Mouse (Mus musculus): ENCODE measurements at regions not wholly inside any gene's neighbourhood (a gene's known extent, or its start where the extent isn't known, plus 50 kb on each side); places are given as distances from the start of the nearest gene placed in this dataset.
A peak's percentile ranks its signal among the peaks of the same experiment; 100 is the strongest.

GRCm38 (mm10) chr5:25614659-25615061 is 91.0 kb downstream of the Xrcc2 start:
- H3K27ac ChIP-seq (ENCODE audit: low read depth, low read length): no peak overlapping the region
- H3K9me3 ChIP-seq (ENCODE audit: control insufficient read depth, low read length): no peaks in the 10 kb centered on the region
- ATAC-seq (replicated peaks; ENCODE audit: low FRiP score) (no peak), DNase-seq (ENCODE audit: low spot score) (no peak)
- 90% methylated on average over 4 of the region's 4 CpGs for WGBS
- H3K4me2 ChIP-seq (ENCODE audit: low read depth, low read length, severe bottlenecking): no peak overlapping the region
- no peaks in the 10 kb centered on the region for H3K27me3 ChIP-seq (ENCODE audit: control insufficient read depth, insufficient read depth, low read length)
- no peak overlapping the region for H3K4me3 ChIP-seq (ENCODE audit: low read depth, low read length)
- no peak overlapping the region for H3K9ac ChIP-seq (ENCODE audit: low read length)
- no peaks in the 10 kb centered on the region for H3K36me3 ChIP-seq (ENCODE audit: control insufficient read depth, insufficient read depth, low read length)
- H3K4me1 ChIP-seq (replicated peaks; ENCODE audit: control insufficient read depth, insufficient read depth, low read length): no peaks in the 10 kb centered on the region

GRCm38 (mm10) chr5:25613844-25614658 is 91.6 kb downstream of the Xrcc2 start:
- no peaks in the 10 kb centered on the region for H3K36me3 ChIP-seq (ENCODE audit: control insufficient read depth, insufficient read depth, low read length)
- ATAC-seq (replicated peaks; ENCODE audit: low FRiP score) (no peak), DNase-seq (ENCODE audit: low spot score) (no peak)
- no peaks in the 10 kb centered on the region for H3K9me3 ChIP-seq (ENCODE audit: control insufficient read depth, low read length)
- no peaks in the 10 kb centered on the region for H3K4me1 ChIP-seq (replicated peaks; ENCODE audit: control insufficient read depth, insufficient read depth, low read length)
- H3K4me3 ChIP-seq (ENCODE audit: low read depth, low read length): no peak overlapping the region
- H3K27me3 ChIP-seq (ENCODE audit: control insufficient read depth, insufficient read depth, low read length): no peaks in the 10 kb centered on the region
- no peak overlapping the region for H3K27ac ChIP-seq (ENCODE audit: low read depth, low read length)
- H3K9ac ChIP-seq (ENCODE audit: low read length): no peak overlapping the region
- WGBS: 79% methylated on average over 8 of the region's 8 CpGs
- no peak overlapping the region for H3K4me2 ChIP-seq (ENCODE audit: low read depth, low read length, severe bottlenecking)

GRCm38 (mm10) chr5:25612036-25612705 is 93.5 kb downstream of the Xrcc2 start:
- Histone ChIP-seq H3K9me3 (ENCODE audit: control insufficient read depth, low read length) (no peaks in the 10 kb centered on the region), H3K4me2 (ENCODE audit: low read depth, low read length, severe bottlenecking) (no peak overlapping the region), H3K4me3 (ENCODE audit: low read depth, low read length) (no peak overlapping the region), H3K36me3 (ENCODE audit: control insufficient read depth, insufficient read depth, low read length) (no peaks in the 10 kb centered on the region), H3K9ac (ENCODE audit: low read length) (no peak overlapping the region), H3K4me1 (replicated peaks; ENCODE audit: control insufficient read depth, insufficient read depth, low read length) (no peaks in the 10 kb centered on the region), H3K27ac (ENCODE audit: low read depth, low read length) (no peak overlapping the region), H3K27me3 (ENCODE audit: control insufficient read depth, insufficient read depth, low read length) (no peaks in the 10 kb centered on the region)
- DNase-seq (ENCODE audit: low spot score) (no peak), ATAC-seq (replicated peaks; ENCODE audit: low FRiP score) (no peak)
- 79% methylated on average over 9 of the region's 9 CpGs for whole genome bisulfite sequencing

- WGBS: 29% methylated on average over 9 of the region's 9 CpGs
- H3K27ac ChIP-seq (ENCODE audit: low read depth, low read length): peak overlapping the region; percentile 12; the same call in 1 of the 2 replicates
- DNase-seq (ENCODE audit: low spot score): no peak
These were observed 94.0 kb downstream of the Cct8l1 start for GRCm38 (mm10) chr5:25609911-25610310.

GRCm38 (mm10) chr5:25602123-25602522 is 86.3 kb downstream of the Cct8l1 start:
- no peak overlapping the region for H3K9ac ChIP-seq (ENCODE audit: low read length)
- no peak overlapping the region for H3K27ac ChIP-seq (ENCODE audit: low read depth, low read length)
- no peak overlapping the region for H3K4me2 ChIP-seq (ENCODE audit: low read depth, low read length, severe bottlenecking)
- no peaks in the 10 kb centered on the region for H3K4me1 ChIP-seq (replicated peaks; ENCODE audit: control insufficient read depth, insufficient read depth, low read length)
- H3K9me3 ChIP-seq (ENCODE audit: control insufficient read depth, low read length): no peaks in the 10 kb centered on the region
- H3K27me3 ChIP-seq (ENCODE audit: control insufficient read depth, insufficient read depth, low read length): no peaks in the 10 kb centered on the region
- no peaks in the 10 kb centered on the region for H3K36me3 ChIP-seq (ENCODE audit: control insufficient read depth, insufficient read depth, low read length)
- 62% methylated on average over 2 of the region's 2 CpGs for WGBS
- ATAC-seq (replicated peaks; ENCODE audit: low FRiP score) (no peak), DNase-seq (ENCODE audit: low spot score) (no peak)
- H3K4me3 ChIP-seq (ENCODE audit: low read depth, low read length): no peak overlapping the region

More at GRCm38 (mm10) chr5:25609911-25610310, 94.0 kb downstream of the Cct8l1 start:
- no peak for ATAC-seq (replicated peaks; ENCODE audit: low FRiP score)
- Histone ChIP-seq H3K36me3 (ENCODE audit: control insufficient read depth, insufficient read depth, low read length) (no peaks in the 10 kb centered on the region), H3K4me2 (ENCODE audit: low read depth, low read length, severe bottlenecking) (no peak overlapping the region), H3K9ac (ENCODE audit: low read length) (no peak overlapping the region), H3K4me3 (ENCODE audit: low read depth, low read length) (no peak overlapping the region), H3K9me3 (ENCODE audit: control insufficient read depth, low read length) (no peaks in the 10 kb centered on the region), H3K4me1 (replicated peaks; ENCODE audit: control insufficient read depth, insufficient read depth, low read length) (no peaks in the 10 kb centered on the region), H3K27me3 (ENCODE audit: control insufficient read depth, insufficient read depth, low read length) (no peaks in the 10 kb centered on the region)

- 88% methylated on average over 1 of the region's 1 CpGs for WGBS
- ATAC-seq (replicated peaks; ENCODE audit: low FRiP score): no peak
- no peak for DNase-seq (ENCODE audit: low spot score)
These were observed 83.5 kb downstream of the Cct8l1 start for GRCm38 (mm10) chr5:25599363-25599762.

GRCm38 (mm10) chr5:25597786-25598185 is 81.9 kb downstream of the Cct8l1 start:
- Histone ChIP-seq H3K4me2 (ENCODE audit: low read depth, low read length, severe bottlenecking) (no peak overlapping the region), H3K4me1 (replicated peaks; ENCODE audit: control insufficient read depth, insufficient read depth, low read length) (no peaks in the 10 kb centered on the region), H3K4me3 (ENCODE audit: low read depth, low read length) (no peak overlapping the region), H3K27me3 (ENCODE audit: control insufficient read depth, insufficient read depth, low read length) (no peaks in the 10 kb centered on the region), H3K9me3 (ENCODE audit: control insufficient read depth, low read length) (no peaks in the 10 kb centered on the region), H3K36me3 (ENCODE audit: control insufficient read depth, insufficient read depth, low read length) (no peaks in the 10 kb centered on the region), H3K9ac (ENCODE audit: low read length) (no peak overlapping the region), H3K27ac (ENCODE audit: low read depth, low read length) (no peak overlapping the region)
- 95% methylated on average over 6 of the region's 6 CpGs for WGBS
- DNase-seq (ENCODE audit: low spot score): no peak
- no peak for ATAC-seq (replicated peaks; ENCODE audit: low FRiP score)

More at GRCm38 (mm10) chr5:25599363-25599762, 83.5 kb downstream of the Cct8l1 start:
- H3K27ac ChIP-seq (ENCODE audit: low read depth, low read length): no peak overlapping the region
- H3K4me3 ChIP-seq (ENCODE audit: low read depth, low read length): no peak overlapping the region
- no peaks in the 10 kb centered on the region for H3K27me3 ChIP-seq (ENCODE audit: control insufficient read depth, insufficient read depth, low read length)
- no peaks in the 10 kb centered on the region for H3K9me3 ChIP-seq (ENCODE audit: control insufficient read depth, low read length)
- H3K36me3 ChIP-seq (ENCODE audit: control insufficient read depth, insufficient read depth, low read length): no peaks in the 10 kb centered on the region
- no peaks in the 10 kb centered on the region for H3K4me1 ChIP-seq (replicated peaks; ENCODE audit: control insufficient read depth, insufficient read depth, low read length)
- no peak overlapping the region for H3K4me2 ChIP-seq (ENCODE audit: low read depth, low read length, severe bottlenecking)
- no peak overlapping the region for H3K9ac ChIP-seq (ENCODE audit: low read length)

- DNase-seq (ENCODE audit: low spot score) (no peak), ATAC-seq (replicated peaks; ENCODE audit: low FRiP score) (no peak)
- Histone ChIP-seq H3K4me2 (ENCODE audit: low read depth, low read length, severe bottlenecking) (no peak overlapping the region), H3K9me3 (ENCODE audit: control insufficient read depth, low read length) (no peaks in the 10 kb centered on the region), H3K4me3 (ENCODE audit: low read depth, low read length) (no peak overlapping the region), H3K9ac (ENCODE audit: low read length) (no peak overlapping the region), H3K27me3 (ENCODE audit: control insufficient read depth, insufficient read depth, low read length) (no peaks in the 10 kb centered on the region), H3K36me3 (ENCODE audit: control insufficient read depth, insufficient read depth, low read length) (no peaks in the 10 kb centered on the region), H3K4me1 (replicated peaks; ENCODE audit: control insufficient read depth, insufficient read depth, low read length) (no peaks in the 10 kb centered on the region), H3K27ac (ENCODE audit: low read depth, low read length) (no peak overlapping the region)
These were observed 75.8 kb downstream of the Cct8l1 start for GRCm38 (mm10) chr5:25591709-25592108.

Data from forebrain, embryonic 11.5 days (tissue).